Mouse (Mus musculus) liver, embryonic 16.5 days (tissue): ENCODE data around the gene Gigyf1. TPM values are rescaled to one million over a fixed set of nuclear protein-coding genes. Genes with fewer than 3 reads are reported as not detected.
A peak's percentile ranks its signal among the peaks of the same experiment; 100 is the strongest.

ENCODE experiments used
- ATAC-seq: fragments of 200-750 bp; cut with Nextera tagmentation; 2 replicates; pipeline ENCODE4 v1.8.0; 2017; ENCODE audit warnings: low read depth, mild to moderate bottlenecking, moderate number of reproducible peaks, moderate library complexity
- H3K27ac ChIP-seq: fragments of 300-500 bp; sonication (generic); 2 replicates; pipeline ENCODE4 v1.5.1; 2014; ENCODE audit warnings: mild to moderate bottlenecking, low read length
- H3K27me3 ChIP-seq: fragments of 300-500 bp; sonication (generic); 2 replicates; pipeline ENCODE4 v1.6.1; 2014; ENCODE audit warnings: low read depth, low read length, mixed read lengths; ENCODE audit not compliant: control insufficient read depth, insufficient read depth
- H3K36me3 ChIP-seq: fragments of 300-500 bp; sonication (generic); 2 replicates; pipeline ENCODE4 v1.6.1; 2014; ENCODE audit warnings: mild to moderate bottlenecking; ENCODE audit not compliant: control insufficient read depth, insufficient read depth
- H3K4me1 ChIP-seq: fragments of 300-500 bp; sonication (generic); 2 replicates; pipeline ENCODE4 v1.6.1; 2014; ENCODE audit warnings: low read depth, low read length, mixed read lengths; ENCODE audit not compliant: control insufficient read depth
- H3K4me2 ChIP-seq: fragments of 300-500 bp; sonication (generic); 2 replicates; pipeline ENCODE4 v1.6.1; 2014; ENCODE audit warnings: low read depth, low read length, mixed read lengths
- H3K4me3 ChIP-seq: fragments of 300-500 bp; sonication (generic); 2 replicates; pipeline ENCODE4 v1.5.1; 2014; ENCODE audit warnings: low read depth, mild to moderate bottlenecking, low read length
- H3K9ac ChIP-seq: fragments of 300-500 bp; sonication (generic); 2 replicates; pipeline ENCODE4 v1.6.1; 2014; ENCODE audit warnings: low read depth, low read length
- H3K9me3 ChIP-seq: fragments of 300-500 bp; sonication (generic); replicated peaks from 2 replicates; pipeline ENCODE4 v1.6.1; 2016; ENCODE audit warnings: low read length; ENCODE audit not compliant: control insufficient read depth
- WGBS: fragments of 180-500 bp; shearing (Covaris S2); extraction: QIAGEN DNeasy Blood & Tissue Kit; methylation state at CpG from one replicate; pipeline ENCODE4 v1.1.7; 2014; ENCODE audit not compliant: insufficient replicate concordance; 5-methylcytosine and 5-hydroxymethylcytosine counted together
- polyA plus RNA-seq: library from polyadenylated mRNA; unstranded; fragments of >200 nt; fragmentation: Nextera tagmentation; extraction: Ambion mirVana; gene quantifications from 2 replicates; pipeline ENCODE4 v1.2.1, GENCODE M21; 2015

Gene Gigyf1
- polyA plus RNA-seq: 2.8 and 3.1 TPM in 2 replicates

DNA sequence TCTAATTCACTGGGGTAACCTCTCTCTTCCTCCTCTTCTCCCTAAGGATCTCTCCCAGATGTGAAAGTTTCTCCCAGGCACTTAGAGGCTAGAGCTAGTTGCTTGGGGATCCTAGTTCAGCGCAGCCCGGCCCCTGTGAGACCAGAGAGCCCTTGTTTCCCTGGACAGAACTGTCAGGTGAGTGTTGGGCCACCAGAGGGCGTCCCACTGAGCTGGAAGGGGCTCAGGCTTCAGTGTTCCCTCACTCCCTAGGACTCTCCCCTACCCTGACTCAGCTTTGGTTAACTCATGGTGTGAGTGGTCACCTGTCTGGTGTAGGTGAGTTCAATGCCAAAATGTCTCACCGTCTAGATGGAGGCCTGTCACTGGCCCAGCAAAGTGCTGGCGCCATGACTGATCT, at the start of gene Gigyf1:
Gene Gigyf1 (plus strand): TSS at position 113 of the 400 bp plus-strand sequence.
- Histone ChIP-seq H3K4me2 (no peak within 1 kb of the TSS), H3K4me1 (peaks cover 4% of the 10 kb centered on the region; the same call in 1 of the 2 replicates), H3K9me3 (no peaks in the 10 kb centered on the region), H3K9ac (no peak within 1 kb of the TSS), H3K4me3 (no peak within 1 kb of the TSS), H3K36me3 (peaks cover 41% of the 10 kb centered on the region), H3K27me3 (no peaks in the 10 kb centered on the region), H3K27ac (no peak within 1 kb of the TSS)
- 76% methylated on average over 5 of the region's 5 CpGs for WGBS
- ATAC-seq: no peak

DNA sequence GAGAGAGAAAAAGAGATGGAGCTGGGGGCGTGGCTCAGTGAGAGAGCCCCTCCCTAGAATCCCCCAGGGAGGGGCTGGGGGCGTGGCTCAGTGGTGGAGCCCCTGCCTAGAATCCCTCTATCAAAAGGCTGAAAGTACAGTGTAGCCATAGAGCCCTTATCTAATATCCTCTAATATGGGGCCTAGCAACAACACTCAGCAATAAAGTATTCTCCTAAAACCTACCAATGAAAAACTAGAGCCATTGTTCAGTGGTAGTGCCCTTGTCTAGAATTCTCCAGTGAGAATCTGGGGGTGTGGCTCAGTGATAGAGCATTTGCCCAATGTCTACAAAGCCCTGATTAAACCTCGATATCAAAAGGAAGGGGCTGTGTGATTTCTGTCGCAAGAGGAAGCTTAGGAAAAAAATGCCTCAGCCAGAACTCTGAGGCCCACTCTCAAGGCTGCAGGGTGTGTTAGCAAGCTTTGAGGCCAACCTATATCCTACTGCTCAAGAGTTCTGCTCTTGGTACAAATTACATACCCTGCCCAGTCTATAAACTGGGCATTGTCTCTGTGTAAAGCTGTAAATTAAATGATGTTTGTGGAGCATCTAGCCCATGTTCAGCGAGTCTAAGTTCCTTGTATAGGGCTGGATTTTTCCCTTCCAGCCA, 46.0 kb upstream of the Gigyf1 start:
- H3K4me2 ChIP-seq: no peak overlapping the region
- no peak for ATAC-seq
- WGBS: 28% methylated on average over 5 of the region's 5 CpGs

DNA sequence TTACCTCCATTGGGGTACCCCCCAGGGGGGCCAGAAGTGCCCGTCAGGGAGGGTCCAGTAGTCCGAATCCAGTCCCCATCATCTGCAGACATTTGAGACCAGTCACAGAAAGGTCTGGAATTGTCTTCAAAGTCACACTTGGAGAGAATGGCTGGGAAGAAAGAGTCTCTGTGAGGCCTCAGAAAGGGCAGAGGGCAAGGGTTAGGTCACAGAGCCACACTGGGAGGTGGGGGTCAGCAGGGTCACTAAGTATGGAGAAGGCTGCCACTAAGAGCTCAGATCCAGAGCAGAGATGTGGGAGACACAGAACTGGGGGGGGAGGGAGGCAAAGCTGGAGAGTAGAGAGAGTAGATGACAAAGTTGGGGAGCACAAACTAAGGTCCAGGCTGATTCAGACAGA, 44.0 kb upstream of the Gigyf1 start:
- Histone ChIP-seq H3K27ac (no peak overlapping the region), H3K9me3 (no peaks in the 10 kb centered on the region), H3K4me3 (no peak overlapping the region), H3K9ac (no peak overlapping the region), H3K4me1 (no peaks in the 10 kb centered on the region), H3K4me2 (no peak overlapping the region), H3K36me3 (no peaks in the 10 kb centered on the region), H3K27me3 (no peaks in the 10 kb centered on the region)
- WGBS: 45% methylated on average over 2 of the region's 2 CpGs
- no peak for ATAC-seq

More for the DNA sequence above, 46.0 kb upstream of the Gigyf1 start:
- Histone ChIP-seq H3K4me1 (no peaks in the 10 kb centered on the region), H3K4me3 (no peak overlapping the region), H3K9me3 (no peaks in the 10 kb centered on the region), H3K27ac (no peak overlapping the region), H3K36me3 (no peaks in the 10 kb centered on the region), H3K27me3 (no peaks in the 10 kb centered on the region), H3K9ac (no peak overlapping the region)

DNA sequence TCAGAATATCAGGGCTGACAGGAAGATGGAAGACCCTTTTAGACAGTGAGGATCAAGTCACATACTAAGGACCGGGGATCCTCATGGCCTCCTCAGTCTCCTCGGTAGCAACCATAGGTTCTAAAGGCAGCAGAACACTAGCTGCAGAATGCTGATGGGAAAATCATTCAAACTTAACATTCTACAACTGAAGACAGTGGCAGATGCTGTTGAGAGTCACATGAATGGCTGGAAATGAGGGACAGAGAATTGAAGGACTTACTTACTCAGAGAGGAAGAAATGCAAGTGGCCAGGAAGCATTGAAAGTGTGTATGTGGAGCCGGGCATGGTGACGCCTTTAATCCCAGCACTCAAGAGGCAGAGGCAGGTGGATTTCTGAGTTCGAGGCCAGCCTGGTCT, 41.4 kb upstream of the Gigyf1 start, which contains the start of gene Zan:
Gene Zan (minus strand): TSS at position 101 of the 400 bp plus-strand sequence.
- H3K9me3 ChIP-seq: no peaks in the 10 kb centered on the region
- H3K4me1 ChIP-seq: no peaks in the 10 kb centered on the region
- ATAC-seq: no peak
- no peak within 1 kb of the TSS for H3K4me3 ChIP-seq
- no peaks in the 10 kb centered on the region for H3K27me3 ChIP-seq
- H3K9ac ChIP-seq: no peak within 1 kb of the TSS
- H3K27ac ChIP-seq: no peak within 1 kb of the TSS
- H3K4me2 ChIP-seq: no peak within 1 kb of the TSS
- 58% methylated on average over 5 of the region's 5 CpGs for WGBS
- no peaks in the 10 kb centered on the region for H3K36me3 ChIP-seq

DNA sequence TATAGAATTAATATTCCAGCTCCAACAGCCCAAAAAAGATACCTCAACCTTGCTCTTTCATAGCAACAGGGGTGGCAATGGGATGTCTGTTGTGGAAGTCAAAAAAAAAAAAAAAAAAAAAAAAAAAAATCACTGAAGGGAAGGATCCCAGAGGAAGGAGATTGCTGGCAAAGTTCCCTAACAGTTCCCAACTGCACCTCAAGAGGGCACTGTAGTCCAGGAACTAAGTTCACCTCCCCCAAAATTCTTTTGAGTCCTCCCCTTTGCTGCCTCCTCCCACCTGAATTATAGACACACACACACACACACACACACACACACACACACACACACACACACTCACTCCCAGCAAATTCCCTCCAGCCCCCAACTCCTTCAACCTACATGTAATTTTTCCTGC, 37.2 kb upstream of the Gigyf1 start:
- Histone ChIP-seq H3K9me3 (no peaks in the 10 kb centered on the region), H3K9ac (no peak overlapping the region), H3K27me3 (peaks cover 13% of the 10 kb centered on the region), H3K36me3 (no peaks in the 10 kb centered on the region), H3K4me3 (no peak overlapping the region), H3K4me2 (no peak overlapping the region), H3K27ac (peak overlapping the region; percentile 69; the same call in 1 of the 2 replicates), H3K4me1 (no peaks in the 10 kb centered on the region)
- ATAC-seq: no peak

DNA sequence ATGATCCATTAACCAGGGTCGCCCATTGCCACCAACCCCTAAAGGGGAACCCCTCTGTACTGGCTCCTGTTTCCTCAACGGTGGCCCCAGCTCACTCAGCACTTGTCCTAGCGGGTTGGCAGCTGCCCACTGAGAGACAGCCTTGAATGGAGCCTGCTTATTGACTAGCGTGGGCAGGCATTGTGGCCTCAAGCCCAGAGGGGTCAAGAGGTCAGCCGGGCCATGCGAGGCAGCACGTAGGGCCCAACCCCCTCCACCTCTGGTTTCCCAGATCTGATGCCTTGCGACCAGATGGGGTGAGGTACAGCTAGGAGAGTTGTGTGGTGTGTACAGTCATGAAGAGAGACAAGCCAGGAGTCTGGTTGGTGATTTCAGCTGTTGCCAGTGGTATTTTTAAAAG, 36.5 kb upstream of the Gigyf1 start:
- ATAC-seq: peak; percentile 86
- Histone ChIP-seq H3K36me3 (no peaks in the 10 kb centered on the region), H3K4me3 (no peak overlapping the region), H3K4me1 (no peaks in the 10 kb centered on the region), H3K4me2 (no peak overlapping the region), H3K9ac (no peak overlapping the region), H3K27ac (peak overlapping the region; percentile 69), H3K27me3 (peaks cover 15% of the 10 kb centered on the region), H3K9me3 (no peaks in the 10 kb centered on the region)
- 43% methylated on average over 8 of the region's 8 CpGs for WGBS

DNA sequence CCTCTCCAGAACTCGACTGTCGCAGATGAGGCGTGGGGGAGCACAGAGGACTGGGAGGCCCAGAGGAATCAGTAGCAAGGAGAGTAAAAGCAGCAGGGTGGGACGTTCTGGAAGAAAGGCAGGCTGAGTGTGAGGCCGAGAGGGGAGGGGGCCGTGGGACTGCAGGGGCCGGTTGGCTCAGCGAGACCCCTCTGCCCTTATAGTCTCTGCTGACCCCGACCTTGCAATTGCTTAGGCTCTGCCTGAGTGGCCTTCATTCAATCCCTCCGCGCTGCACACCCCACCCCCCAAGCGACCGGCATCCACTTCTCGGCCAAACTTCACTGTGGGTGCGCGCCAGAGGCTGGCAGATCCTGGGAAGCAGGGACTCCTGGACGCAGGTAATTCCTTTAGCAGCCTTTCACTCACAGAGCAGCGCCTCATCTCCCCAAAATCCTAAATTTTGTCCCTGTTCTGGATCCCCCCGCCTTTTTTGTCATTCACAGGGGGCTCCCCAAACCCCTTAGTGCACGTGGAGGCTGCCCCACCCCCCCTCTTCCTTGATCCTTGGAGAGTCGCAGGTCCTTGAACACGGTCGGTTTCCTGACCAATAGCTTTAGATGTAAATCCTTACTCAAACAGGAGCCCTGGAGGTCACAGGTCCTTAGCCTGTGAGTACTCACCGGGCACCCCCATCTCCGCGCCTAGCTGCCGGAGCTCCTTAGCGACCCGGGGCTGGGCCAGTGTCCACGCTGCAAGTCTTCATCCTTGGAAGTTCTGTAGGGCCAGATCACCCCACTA, 33.1 kb upstream of the Gigyf1 start:
- Histone ChIP-seq H3K9ac (peak overlapping the region; percentile 37; the same call in 1 of the 2 replicates), H3K4me1 (no peaks in the 10 kb centered on the region), H3K9me3 (no peaks in the 10 kb centered on the region), H3K4me3 (peak overlapping the region; percentile 49), H3K27ac (no peak overlapping the region), H3K4me2 (peak overlapping the region; percentile 41), H3K36me3 (no peaks in the 10 kb centered on the region), H3K27me3 (peaks cover 15% of the 10 kb centered on the region)
- 16% methylated on average over 30 of the region's 30 CpGs for WGBS
- ATAC-seq: no peak

DNA sequence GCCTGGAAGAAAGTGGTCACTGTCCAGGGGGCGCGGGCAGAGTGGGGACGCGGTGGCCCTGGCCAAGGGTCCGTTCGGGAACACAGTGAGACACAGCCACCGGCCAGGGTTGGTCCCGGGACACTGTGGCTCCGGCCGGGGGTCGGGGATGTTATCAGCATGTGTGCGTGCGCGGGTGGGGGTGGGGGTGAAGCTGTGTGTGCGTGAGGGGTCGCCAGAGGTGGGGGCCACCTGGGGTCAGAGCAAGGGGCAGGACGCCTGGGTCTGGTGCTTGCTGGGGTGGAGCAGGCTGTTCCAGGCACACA, 32.5 kb upstream of the Gigyf1 start:
- Histone ChIP-seq H3K4me2 (peak overlapping the region; percentile 41), H3K4me3 (peak overlapping the region; percentile 49), H3K36me3 (no peaks in the 10 kb centered on the region), H3K4me1 (no peaks in the 10 kb centered on the region), H3K27me3 (peaks cover 15% of the 10 kb centered on the region), H3K9me3 (no peaks in the 10 kb centered on the region), H3K9ac (peak overlapping the region; percentile 37; the same call in 1 of the 2 replicates), H3K27ac (no peak overlapping the region)
- no peak for ATAC-seq
- 7% methylated on average over 17 of the region's 17 CpGs for WGBS

DNA sequence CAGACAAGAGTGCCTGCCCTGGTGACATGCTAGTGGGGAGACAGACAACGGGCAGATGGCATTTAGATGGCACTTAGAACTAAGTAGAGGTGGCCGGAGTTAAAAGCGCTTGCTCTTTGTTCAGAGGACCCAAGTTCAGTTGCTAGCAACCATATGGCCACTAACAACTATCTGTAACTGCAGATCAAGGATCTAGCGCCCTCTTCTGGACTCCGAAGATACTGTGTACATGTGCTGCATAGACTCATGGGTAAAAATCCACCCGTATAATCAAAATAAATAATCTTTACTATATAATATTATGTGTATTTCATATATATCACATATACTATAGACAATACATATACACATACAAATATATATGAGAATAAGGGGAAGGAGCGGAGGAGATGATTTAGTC, 30.7 kb upstream of the Gigyf1 start:
- H3K27ac ChIP-seq: no peak overlapping the region
- WGBS: 72% methylated on average over 7 of the region's 7 CpGs
- no peak for ATAC-seq
- H3K4me1 ChIP-seq: no peaks in the 10 kb centered on the region
- H3K27me3 ChIP-seq: peaks cover 15% of the 10 kb centered on the region
- no peak overlapping the region for H3K9ac ChIP-seq
- H3K36me3 ChIP-seq: no peaks in the 10 kb centered on the region
- H3K4me3 ChIP-seq: no peak overlapping the region
- no peak overlapping the region for H3K4me2 ChIP-seq
- no peaks in the 10 kb centered on the region for H3K9me3 ChIP-seq
